Mouse (Mus musculus) layer of hippocampus, adult 9-10 months (tissue): ENCODE data around the gene Acvrl1.

ENCODE experiments used
- DNase-seq: peaks from one replicate; pipeline ENCODE4 v3.0.0; 2022; ENCODE audit warnings: low spot score

The Acvrl1 gene

DNA sequence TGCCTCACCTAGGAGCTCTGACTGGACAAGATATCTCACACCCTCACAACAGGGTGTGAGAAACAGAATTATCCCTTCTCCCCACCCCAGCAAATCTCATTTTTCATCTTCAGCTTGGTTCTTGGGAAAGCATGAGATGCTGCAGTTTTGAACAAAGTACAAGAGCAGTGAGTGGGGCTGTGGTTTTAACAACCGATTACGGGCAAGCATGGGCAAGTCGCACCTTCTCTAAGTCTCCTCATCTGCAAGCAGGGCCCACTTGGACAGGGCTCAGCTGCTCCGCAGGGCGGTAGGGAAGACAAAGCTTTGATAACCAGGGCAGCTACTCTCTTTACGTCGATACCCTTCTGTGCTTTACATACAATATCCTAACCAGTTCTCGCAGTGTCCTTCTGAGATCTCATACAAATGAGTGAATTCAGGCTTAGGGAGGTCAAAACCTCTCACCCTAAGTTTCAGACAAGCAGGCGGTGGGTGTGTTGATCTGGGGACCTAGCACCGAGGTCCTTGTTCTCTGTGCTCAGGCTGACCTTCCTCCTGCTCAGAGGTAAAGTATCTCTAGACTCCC lies 42.2 kb downstream of the Acvrl1 start:
- DNase-seq: no peak

DNA sequence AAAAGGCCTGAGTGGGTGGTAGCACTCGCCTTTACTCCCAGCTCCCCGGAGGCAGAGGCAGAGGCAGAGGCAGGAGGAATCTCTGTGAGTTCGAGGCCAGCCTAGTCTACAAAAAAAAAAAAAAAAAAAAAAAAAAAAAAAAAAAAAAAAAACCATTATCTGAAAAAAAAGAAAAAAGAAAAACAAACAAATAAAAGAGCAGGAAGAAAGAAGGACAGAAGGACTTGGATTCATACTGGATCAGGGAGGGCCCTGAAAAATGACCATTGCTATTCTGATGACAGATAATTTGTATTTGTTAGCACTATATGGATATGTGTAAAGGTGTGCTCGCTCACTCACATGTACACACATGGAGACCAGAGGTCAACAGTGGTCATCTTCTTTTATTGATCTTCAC lies 43.0 kb downstream of the Acvrl1 start:
- DNase-seq: no peak

DNA sequence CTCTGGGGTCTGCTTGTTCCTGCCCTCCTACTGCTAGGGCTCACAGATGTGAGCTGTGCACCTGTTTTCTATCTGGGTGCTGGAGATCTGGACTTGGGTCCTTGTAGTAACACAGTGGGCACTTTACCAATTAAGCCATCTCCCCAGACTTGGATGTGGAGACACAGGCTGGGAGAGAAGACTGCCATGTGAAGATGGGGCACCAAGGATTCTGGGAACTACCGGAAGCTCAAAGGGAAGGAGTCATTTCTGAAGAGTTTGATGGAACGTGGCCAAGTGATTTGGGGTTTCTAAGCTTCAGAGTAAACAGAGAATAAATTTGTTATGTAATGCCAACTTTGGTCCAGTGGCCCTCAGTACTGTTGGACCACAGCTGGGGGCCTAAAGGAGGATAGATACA lies 43.7 kb downstream of the Acvrl1 start:
- DNase-seq: no peak

DNA sequence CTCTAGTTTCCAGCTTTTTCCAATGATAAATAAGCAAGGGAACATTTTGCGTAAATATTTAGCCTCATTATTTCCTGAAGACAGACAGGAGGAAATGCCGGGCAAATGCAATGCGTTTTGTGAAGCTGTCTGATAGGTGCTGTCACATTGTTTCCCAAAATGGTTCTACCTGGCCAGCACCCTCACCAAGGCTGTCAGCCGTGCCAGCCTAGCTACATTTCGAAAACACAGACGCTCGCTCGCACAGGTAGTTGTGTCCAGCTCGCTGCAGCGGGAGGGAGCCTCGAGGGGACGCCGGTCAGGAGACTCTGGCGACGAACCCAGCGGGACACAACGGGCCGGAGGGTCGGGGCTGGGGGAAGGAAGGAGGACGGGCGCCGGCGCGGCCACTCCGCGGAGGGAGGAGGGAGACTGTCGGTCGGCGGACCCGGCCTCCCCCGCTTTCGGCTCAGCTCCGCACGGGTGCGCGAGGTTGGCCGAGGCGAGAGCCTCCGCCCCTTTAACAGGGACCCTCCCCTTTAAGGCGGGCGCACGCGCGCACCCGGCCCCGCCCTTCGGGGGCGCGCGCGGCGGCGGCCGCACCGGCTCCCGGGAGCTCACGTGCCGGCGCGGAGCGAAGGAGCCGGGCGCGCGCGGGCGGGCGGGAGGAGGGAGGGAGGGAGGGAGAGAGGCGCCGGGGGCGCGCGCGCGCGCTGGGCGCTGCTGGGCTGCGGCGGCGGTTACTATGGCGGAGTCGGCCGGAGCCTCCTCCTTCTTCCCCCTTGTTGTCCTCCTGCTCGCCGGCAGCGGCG lies 45.3 kb downstream of the Acvrl1 start, which contains the start of gene Acvr1b:
Acvr1b (plus strand) TSS at position 647 of the 791 bp plus-strand sequence.
- DNase-seq: peak; percentile 41

DNA sequence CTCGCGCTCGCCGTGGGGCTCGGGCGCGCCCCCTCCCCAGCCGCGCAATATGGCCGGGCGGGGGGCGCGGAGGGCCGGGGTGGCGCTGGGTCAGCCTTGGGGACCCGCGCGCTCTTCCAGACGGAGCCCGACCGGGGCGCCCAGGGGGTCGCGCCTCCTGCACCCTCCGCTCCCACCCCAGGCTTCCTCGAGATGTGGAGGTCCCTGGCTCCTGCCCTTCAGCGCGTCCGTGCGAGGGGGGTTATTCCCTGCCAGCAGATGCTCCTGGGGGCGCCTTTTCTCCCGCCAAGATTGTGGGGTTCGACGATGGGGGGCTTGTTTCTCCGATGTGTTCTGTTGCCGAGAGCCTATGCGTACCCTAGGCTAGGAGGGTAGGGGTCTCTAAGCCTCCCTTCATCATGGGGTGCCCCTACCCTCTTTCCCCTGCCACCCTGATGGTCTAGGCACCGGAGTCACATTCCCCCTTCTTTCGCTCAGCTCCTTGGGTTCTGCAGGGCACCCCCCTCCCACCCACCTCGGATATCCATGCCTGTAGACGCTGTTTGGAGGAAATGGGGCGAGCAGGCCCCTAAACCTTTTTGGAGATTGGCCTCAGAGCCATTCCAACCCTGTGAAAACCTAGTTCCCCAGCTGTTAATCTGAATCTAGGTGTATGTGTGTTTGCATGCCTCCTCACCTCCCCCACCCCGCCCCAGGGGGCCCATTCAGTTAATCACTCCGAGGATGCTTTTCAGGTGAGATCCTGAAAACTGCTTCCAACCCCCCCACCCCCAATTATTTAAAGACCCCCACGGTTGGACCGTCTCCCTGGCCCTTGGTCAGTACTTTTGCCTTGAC lies 46.2 kb downstream of the Acvrl1 start:
- DNase-seq: no peak

DNA sequence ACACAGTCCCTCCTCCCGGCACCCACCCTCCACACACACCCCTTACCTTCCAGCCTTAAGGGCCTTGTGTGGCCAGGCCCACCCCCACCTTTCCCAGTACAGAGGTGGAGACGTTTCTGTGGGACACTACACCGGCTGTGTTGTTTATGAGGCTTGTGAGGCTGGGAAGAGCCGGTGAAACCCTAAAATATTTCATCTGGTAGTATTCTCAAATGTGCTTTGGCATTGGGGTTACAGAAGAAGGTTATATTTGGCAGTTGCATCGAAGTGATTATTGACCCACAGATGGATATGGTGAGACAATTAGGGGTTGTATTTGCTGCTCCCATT lies 46.8 kb downstream of the Acvrl1 start:
- DNase-seq: no peak

DNA sequence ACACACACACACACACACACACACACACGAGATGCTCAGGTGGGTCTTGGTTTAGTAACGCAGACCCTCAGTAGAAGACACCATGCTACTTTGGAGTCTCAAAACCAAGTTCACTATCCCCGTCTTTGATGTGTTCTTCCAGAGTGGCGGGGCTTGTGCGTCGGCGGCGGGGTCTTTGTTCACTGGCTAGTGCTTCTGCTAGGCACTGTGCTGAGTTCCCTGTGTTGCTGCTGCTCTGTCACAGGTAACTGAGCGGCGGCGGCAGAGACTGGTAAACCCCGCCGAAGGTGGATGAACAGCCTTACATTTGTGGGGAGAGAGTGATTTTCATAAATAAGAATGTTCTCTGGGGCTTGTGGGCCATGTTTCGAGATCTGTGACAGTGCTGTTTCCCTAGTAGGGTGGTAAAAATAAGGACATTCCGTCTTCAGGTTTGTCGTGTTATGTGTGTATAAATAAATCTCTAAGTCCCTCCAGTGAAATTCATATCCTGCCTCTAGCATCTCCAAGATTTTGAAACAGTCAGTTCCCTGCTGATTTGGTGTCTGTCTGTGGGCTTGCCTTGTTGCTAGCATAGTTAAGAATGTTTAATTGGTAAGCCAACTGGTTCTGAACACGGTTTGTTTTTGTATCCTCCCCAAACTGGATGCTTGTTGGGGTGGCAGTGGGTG lies 47.4 kb downstream of the Acvrl1 start:
- no peak for DNase-seq

DNA sequence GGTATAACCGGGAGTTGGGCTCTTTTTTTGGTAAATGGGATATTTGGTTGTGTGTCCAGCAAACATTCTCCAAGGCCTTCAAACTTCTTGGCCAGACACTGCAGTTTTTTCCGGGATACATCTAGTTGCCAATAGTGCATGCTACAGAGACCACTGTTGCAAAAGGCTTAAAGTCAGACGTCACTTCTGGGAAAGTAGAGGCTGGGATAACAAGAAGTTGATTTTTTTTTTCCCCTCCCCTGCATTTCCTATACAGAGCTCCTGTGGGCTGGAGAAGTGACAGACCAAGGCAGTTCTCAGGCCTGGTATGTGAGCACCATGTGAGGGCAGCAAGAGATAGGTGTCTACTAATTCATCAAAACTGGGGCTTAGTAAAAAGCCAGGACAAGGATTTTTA lies 48.0 kb downstream of the Acvrl1 start:
- DNase-seq: no peak

DNA sequence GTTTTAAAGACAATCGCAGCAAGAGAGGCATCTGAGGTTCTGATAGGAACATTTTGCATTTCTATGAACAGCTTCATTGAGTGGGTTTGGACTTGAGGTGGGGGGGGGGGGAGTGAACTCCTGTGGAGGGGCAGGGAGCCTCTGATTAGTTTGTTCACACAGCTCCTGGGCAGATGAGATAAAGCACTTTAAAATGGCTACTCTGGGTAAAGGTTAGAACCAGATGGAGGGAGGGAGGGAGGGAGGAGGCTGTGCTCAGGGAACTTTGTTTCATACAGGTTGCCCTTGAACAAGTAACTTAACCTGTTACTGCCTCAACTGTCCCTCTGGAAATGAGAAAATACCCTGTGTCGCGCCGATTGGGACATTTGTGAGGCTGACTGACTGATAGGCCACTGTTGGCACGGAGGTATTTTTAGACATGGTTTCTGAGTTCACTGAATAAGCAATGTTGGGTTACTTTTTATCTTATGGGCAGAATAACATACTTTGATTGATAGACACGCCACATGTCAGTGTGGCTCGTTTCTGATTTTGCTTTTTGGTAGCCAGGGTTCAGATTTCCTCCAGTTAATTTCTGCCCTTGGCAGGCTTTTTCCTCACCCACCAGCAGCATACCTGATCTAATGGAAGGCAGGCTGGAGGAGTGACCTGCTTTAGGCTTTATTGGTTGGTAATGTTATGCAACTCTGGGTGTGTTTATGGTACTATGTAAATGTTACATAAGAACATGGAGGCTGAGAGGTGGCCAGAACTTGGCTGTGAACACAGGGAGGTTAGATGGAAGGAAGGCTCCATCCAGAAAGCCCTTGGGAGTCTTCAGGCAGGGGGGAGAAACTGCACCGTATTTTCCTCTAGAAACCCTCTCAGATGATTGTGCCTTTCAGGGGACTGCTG lies 48.7 kb downstream of the Acvrl1 start:
- DNase-seq: no peak

DNA sequence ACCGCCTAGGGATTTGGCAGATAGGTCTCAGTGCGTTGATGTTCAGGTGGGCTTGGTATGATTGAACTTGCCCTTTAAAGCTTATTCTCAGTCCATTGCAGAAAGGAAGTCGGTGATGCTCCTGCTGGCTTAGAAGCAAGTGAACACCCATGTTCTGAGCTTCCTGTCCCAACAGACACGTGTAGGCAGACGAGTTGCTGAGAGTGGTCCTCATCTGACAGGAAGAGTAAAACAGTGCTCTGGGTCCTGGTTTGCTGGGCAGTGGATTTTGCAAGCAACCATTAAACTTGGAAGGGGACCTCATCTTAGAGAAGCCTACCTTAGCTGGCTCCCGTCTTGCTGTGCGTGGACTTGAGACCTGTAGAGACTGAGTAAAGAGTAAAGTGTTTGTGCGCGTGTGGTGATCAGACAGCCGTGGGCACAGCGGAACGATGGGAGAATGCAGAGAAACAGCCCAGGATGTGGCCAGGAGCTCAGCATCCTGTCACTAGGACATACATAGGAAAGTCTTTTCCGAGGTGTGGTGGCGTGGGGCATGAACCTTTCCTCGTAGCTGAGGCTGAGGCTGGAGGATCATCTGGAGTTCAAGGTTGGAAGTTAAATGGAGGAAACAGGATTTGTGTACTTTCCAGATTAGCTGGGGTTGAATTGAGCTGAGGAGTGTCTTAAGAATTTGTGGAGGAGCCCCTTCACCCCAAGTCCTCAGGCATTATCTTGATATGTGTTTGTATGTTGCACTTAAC lies 52.2 kb downstream of the Acvrl1 start:
- no peak for DNase-seq

DNA sequence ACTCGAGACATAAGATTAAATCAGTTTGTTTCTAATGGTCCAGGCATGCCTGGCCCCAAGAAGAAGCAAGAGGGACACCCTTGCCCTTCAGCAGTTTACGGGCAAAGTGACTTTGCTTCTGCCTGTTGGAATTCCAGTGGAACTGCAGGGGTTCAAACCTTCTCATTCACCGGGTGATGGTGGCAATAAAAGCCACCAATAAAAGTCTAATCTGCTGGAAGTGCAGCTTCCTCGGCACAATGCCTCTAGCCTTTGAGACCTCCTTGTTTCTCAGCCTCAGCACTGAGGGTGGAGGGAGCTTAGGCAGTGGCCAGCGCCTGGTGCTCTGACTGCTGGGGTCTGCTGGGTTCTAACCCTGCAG lies 52.8 kb downstream of the Acvrl1 start:
- no peak for DNase-seq

DNA sequence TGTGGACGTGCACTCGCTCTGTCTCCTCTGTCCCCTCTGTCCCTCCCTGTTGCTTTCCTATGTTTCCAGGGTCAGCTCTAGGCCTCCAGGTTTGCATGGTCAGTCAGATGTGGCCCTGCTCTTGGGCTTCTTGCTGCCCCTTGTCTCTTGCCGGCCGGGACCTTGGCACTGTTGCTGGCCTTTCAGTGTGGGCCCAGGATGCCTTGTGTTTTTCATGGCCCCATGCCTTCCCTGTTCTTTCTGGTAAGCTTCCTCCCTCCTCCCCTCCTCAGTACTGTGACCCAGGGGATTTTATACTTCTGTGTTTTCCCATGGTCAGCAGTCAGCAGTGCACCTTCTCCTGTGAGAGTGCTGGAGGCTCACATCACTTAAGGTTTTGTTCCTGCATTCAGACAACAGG lies 53.2 kb downstream of the Acvrl1 start:
- no peak for DNase-seq

DNA sequence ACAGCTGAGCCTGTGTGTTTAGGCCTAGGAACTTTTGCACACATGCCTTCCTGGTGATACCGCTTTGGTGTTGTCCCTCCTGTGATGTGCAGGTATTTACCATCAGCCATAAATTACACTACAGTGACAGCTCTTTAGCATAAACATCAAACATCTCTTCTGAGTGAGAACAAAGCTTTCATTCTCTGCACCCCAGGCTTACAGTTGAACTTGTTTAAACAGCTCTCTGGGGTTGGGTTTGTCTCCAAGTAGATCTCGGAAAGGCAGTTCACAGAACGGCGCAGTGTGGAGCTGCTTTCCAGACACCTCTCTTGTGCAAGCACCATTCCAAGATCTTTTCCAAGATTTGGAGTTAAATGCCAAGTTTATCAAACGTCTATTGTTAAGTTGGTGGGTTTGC lies 54.4 kb downstream of the Acvrl1 start:
- no peak for DNase-seq

DNA sequence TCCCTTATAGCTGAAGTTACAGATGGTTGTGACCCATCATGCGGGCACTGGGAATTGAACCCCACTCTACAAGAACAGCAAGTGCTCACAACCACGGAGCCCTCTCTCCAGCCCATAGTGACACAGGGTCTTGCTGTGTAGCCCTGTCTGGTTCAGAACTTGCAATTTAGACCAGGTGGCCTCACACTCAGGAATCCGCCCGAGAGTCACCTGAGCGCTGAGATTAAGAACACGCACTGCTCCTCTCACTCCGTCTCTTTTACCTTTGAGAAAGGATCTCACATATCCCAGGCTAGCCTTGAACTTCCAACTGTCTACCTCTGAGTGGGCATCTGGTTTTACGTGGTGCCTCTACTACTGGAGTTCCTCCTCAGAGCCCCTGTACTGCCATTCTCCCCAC lies 56.0 kb downstream of the Acvrl1 start:
- no peak for DNase-seq

DNA sequence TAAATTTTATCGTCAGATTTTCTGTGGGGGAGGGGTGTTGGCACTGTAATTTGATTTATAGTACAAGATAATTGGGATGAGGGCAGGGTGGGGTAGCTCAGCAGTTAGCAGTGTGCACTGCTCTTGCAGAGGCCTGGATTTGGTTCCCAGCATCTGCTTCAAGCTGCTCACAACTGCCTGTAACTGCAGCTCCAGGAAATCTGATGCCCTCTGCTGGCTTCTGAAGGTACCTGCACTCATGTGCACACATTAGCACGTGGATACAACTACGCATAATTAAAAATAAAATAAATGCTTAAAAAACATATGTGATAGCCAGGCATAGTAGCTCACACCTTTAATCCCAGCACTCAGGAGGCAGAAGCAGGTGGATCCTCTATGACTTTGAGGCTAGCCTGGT lies 57.2 kb downstream of the Acvrl1 start:
- no peak for DNase-seq

DNA sequence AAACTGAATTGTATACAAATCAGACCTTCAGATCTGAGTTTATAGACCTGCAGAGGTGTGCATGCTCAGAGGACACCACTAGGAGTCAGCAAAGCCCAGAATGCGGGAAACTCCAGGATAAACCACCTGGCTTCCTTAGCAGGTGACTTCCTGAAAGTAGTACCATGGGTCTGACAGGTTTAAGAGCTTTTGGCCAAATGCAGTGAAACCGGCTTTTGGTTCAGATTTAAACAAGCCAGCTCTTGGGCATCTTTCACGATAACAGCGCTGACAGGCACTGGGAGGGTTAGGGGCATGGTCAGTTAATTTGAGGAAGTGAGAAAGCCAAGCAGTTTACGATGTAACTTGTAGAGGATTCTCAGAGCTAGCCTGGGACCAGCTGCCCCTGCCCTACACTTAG lies 59.6 kb downstream of the Acvrl1 start:
- DNase-seq: no peak

DNA sequence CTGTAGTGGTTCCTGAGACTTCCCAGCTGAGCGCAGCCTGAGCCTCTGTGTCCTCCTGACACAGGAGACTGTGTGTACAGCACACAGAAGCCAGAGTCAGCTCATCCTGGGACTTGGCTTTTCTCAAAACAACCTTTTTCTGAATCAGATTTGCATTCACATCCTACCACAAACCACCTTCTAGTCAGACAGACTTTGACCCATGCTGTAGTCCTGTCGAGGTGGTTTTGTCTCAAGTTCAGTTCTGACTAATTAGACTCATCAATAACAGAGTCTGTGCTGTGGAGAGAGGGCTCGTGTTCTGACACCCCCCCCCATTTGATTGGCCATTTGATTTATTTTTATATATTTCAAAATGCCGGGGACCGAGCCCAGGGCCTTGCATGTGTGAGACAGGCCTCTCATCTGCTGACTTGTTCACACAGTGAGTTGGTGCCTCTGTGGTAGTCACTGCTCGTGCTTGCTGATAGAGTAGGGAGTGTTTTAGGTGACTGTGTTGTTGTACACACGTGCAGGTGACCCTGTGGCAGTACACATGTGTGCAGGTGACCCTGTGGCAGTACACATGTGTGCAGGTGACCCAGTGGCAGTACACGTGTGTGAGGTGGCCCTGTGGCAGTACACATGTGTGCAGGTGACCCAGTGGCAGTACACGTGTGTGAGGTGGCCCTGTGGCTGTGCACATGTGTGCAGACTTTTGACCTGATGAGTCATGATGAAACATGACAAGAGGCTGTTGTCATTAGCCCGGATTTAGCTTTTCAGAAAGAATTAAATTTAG lies 61.8 kb downstream of the Acvrl1 start:
- no peak for DNase-seq

DNA sequence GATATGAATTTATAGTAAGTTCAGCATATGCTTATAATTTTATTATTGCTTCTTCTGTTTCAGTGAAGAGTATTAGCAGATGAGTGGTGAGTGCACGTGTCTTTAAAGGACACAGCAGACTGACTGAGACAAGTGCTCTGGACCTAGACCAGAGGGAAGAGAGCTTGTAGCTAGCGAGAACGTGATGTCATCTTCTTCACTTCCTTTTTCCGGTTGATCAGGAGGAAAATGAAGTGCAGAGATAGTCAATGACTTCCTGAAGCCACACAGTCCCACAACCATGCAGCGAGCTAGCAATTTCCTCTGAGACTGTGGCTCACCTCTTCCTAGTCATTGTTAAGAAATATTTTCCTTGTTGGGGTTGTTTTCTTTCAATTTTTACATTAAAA lies 62.4 kb downstream of the Acvrl1 start:
- no peak for DNase-seq

DNA sequence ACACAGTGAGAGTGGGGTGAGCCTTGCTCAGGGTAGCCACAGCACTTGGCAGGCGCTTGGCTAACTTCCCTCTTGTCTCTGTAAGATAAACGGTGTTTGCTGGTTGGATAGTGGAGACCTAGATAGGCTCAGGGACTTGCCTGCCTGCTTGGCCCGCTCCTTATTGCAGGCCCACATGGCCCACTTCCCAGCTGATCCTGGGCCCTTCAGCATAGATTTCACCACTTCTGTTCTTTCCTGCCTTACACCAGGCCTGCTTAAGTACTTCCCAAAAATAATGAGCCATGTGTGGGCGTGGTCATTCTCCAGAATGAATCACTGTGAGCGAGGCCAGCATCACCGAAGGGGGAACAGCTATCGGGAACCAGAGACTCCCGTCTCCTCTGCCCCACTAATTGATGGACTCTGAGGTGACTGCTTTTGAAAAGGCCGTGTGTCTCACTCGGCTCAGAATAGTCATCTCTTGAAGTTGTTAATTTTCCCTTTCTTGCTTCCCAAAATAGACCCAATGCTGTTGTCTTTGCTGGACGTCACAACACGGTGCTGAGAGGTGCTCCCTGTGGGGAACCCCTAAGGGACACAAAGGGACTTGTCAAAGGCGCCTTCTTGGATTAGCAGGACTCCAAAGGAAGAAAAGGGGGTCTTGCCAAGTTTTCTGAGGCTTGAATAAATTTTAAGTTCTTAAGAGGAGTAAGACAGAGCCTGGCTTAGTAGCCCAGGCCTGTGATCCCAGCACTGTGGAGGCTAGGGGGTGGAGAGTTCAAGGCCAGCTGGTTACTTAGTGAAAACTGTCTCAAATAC lies 63.3 kb downstream of the Acvrl1 start:
- DNase-seq: peak; percentile 41
